Mouse (Mus musculus) kidney, adult 18-20 months (tissue): Measurements from ENCODE around the gene Plaur.

Source experiments
- DNase-seq: peaks from one replicate; pipeline ENCODE4 v3.0.0; 2021

Plaur gene

GRCm38 (mm10) chr7:24446697-24447340 is 15.5 kb upstream of the Plaur start:
- DNase-seq = no peak

- no peak for DNase-seq
These were observed 13.3 kb upstream of the Plaur start for GRCm38 (mm10) chr7:24448782-24449517.

- no peak for DNase-seq
These were observed 11.7 kb upstream of the Plaur start for GRCm38 (mm10) chr7:24450585-24451017.

GRCm38 (mm10) chr7:24451855-24452311 is 10.4 kb upstream of the Plaur start, which contains the start of gene Irgc1:
TSS of gene Irgc1 (minus strand) at chr7:24452297.
- no peak for DNase-seq

DNA sequence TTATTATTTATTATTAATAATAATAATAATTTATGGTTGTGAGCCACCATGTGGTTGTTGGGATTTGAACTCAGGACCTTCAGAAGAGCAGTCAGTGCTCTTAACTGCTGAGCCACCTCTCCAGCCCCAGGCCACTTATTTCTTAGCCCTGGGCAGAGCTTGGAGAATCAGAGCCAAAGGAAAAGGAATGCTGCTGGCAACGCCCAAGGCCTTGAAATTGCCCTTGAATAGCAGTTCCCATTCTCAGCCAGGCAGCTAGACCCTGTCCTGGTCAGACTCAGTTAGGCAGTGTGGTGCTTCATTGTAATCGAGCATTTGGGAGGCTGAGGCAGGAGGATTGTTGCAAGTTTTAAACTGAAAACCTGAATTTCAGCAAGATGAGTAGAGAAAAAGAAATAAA is 8.1 kb upstream of the Plaur start:
- DNase-seq = no peak

GRCm38 (mm10) chr7:24455726-24456125 is 6.6 kb upstream of the Plaur start:
- DNase-seq = peak; percentile 23

DNA sequence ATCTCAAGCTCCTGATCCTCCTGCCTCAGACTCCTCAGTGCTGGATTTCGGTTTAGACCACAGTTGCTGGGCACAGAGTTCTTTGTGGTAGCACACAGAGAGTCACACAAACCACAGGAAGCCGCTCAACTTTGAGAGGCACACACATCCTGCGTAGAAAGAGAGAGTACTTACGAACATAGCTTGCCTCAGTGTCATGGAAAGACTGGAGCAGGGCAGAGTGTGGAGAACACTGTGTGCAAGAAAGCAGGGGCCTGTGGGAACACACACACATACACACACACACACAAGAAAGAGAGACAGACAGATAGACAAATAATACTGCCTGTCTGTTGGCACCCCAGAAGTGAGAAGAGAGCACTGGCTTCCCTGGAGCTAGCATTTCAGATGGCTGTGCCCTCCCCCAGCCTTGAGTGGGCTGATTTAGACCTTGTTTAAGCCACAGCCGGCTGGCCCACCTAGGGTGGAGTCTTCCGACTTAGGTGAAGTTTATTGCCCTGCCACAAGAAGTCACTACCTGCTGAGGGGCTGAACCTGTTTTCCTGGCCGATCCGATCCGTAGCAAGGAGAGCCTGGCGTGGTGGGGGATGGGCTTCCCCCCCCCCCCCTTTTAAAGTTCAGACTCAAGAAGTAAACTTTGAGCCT is 4.4 kb upstream of the Plaur start:
- no peak for DNase-seq

- no peak for DNase-seq
These were observed 2.8 kb upstream of the Plaur start for GRCm38 (mm10) chr7:24459440-24459839.

DNA sequence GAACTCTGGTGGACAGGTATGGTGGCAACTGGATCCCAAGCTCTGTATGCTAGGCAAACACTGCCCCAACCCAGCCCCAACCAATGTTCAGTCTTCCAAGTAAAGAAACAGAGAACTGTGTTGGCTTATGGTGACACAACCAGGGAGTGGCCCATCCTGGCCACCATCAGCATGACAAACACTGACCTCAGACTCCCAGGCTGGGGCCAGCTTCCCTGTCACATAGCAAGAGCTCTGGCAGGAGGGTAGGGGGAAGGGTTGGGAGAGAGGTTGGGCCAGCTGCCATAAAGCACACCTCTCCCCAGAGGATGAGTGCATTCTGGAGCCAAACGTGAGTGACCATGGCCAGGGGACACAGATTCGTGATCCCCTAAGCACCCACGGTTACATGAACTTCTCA is 2.4 kb upstream of the Plaur start:
- peak; percentile 20 for DNase-seq

DNA sequence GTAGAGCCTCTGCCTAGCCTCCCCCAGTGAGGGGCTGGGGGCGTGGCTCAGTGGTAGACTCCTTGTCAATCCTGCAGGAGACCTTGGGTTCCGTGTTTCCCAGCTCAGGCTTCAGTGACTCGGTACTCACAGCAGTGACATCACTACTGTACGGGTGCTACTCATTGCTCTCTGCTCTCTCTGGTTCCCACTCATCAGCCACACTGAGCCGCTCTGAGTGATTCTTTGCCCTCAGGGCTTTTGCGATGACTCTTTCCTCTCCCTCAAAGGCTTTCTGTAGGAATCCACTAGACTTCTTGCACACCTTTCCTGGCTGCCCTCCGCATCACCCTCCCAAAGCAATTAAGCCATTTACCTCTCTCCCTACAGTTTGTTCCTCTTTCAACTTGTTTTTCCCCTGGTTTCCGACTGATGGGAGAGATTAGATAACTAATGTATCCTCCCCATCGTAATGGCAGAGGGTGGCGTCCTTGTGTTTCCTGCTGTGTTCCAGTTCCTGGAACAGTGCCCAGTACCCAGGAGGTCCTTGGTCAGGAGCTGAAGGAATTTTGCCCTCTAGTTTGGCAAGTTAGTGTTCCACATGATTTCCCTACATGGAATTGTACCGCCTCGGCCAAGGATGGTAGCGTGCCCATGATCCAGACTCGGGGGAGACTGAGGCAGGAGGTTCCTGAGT is 770 bp upstream of the Plaur start:
- DNase-seq = peak; percentile 71

- DNase-seq = no peak
These were observed 4.6 kb downstream of the Plaur start for GRCm38 (mm10) chr7:24466835-24467234.

- DNase-seq = no peak
These were observed 5.6 kb downstream of the Plaur start for GRCm38 (mm10) chr7:24467886-24468285.

- no peak for DNase-seq
These were observed 6.8 kb downstream of the Plaur start for GRCm38 (mm10) chr7:24469126-24469525.

DNA sequence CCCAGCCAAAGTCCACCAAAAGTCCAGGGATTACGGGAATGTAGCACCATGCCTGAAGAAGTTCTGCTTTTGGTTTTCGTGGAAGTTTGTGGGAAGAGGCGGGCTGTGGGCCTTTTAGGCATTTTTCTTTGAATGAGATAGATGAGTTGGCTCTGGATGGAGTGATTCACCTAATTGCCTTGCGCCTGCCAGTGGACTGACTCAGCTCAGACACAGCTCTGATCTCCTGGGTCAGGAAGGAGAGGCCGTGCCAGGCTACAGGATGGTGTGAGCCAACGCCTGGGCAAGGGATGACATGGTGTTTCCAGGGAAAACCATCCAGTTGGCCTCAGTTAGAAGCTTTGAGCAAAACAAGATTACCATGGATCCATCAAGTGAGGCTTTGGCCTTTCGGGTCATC is 8.1 kb downstream of the Plaur start:
- no peak for DNase-seq

GRCm38 (mm10) chr7:24472442-24472841 is 10.2 kb downstream of the Plaur start:
- DNase-seq = no peak

- DNase-seq = peak; percentile 31
These were observed 10.7 kb downstream of the Plaur start for GRCm38 (mm10) chr7:24472937-24473336.

DNA sequence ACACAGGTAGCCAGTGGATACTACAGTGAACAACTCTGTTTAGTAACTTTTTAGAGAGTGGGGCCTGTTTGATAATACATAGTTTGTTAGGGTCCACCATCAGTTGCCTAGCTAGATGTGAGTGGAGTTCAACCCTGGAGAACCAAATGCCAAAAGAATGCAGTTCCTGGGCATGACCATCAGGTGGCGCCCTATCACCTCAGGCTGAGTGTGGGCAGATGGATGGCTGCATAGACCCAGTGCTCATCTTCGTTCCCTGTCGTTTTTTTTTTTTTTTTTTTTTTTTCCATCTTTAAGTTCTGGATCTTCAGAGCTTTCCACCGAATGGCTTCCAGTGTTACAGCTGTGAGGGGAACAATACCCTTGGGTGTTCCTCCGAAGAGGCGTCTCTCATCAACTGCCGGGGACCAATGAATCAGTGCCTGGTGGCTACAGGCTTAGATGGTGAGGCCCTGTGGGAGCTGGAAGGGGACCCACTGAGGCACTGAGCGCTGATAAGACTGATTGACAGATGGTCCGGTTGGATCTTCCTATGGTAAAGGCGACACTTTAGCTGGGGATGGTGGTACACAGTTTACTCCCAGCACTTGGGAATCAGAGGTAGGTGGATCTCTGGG is 11.7 kb downstream of the Plaur start:
- DNase-seq = peak; percentile 60

DNA sequence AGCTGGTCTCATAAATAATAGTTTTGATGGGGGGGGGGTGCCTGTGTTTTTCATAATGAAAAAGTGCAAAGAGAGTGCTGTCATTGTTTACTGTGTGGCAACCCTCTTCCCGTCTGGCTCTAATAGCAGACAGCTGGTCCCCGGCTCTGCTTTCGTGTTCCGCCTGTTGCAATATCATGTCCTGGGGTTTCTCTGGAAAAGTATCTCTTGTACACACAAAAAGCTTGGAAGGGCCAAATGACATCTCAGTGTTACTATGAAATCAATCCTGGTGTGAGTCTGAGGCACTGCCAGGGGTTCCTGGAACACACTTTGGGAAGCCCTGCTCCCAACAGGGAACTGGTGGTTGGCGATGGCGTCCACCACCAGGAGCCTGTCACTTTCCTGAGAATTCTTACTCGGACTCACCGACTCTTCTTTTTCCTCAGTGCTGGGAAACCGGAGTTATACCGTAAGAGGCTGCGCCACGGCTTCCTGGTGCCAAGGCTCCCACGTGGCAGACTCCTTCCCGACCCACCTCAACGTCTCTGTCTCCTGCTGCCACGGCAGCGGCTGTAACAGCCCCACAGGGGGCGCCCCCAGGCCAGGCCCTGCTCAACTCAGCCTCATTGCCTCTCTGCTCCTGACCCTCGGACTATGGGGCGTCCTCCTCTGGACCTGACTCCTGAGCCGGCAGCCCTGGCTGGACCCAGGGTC is 12.7 kb downstream of the Plaur start:
- DNase-seq = peak; percentile 25

GRCm38 (mm10) chr7:24476338-24476737 is 14.1 kb downstream of the Plaur start:
- no peak for DNase-seq

DNA sequence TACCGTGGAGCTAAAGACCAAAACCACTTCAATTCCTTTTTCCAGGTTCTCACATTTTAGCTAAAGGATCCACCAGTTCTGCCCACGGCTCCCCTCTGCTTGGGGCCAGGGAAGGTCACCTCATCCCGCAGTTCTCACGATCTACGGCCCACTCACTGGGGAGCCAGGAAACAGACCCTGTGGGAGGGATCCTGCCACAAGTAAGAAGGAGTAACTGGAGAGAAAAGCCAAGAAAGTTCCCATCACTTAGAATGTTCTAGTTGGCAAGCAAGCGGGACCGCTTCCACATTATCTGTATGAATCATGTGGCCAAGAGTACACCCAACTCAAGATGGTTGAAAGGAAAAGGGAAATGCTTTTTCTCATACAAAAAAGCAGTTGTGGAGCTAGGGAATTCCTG is 14.6 kb downstream of the Plaur start:
- DNase-seq = no peak

GRCm38 (mm10) chr7:24478911-24479310 is 16.6 kb downstream of the Plaur start:
- no peak for DNase-seq

- no peak for DNase-seq
These were observed 17.4 kb downstream of the Plaur start for GRCm38 (mm10) chr7:24479685-24480084.
